Mouse (Mus musculus): Measurements from ENCODE around the gene Gpr150. TPM values are rescaled to one million over a fixed set of nuclear protein-coding genes. Genes with fewer than 3 reads are reported as not detected.
A peak's percentile ranks its signal among the peaks of the same experiment; 100 is the strongest.

Gpr150 gene
- polyA plus RNA-seq (2015; fragmentation: Nextera tagmentation; extraction: Ambion mirVana): 1.8 TPM in 2 replicates

DNA sequence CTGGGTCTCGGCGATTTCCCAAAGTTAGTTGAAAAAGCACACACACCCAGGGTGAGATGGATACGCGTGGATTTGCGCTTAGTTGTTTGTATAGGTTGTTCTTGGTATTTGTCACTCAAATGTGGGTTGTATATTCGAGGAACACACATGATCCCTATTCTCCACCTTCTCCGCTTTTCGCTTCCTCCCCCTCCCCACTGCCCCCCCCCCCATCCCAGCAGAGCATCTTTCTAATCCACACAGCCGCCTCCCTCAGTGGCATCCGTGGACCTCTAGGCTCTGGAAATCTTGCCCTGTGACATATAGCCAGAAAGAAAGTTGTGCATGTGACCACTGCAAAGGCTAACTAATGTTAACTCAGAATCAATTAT, at the start of gene Gpr150:
Gene Gpr150 (minus strand): TSS at position 101 of the 371 bp plus-strand sequence.
- Histone ChIP-seq H3K4me2 (ENCODE audit: low read depth, low read length) (peak within 1 kb of the TSS; percentile 100), H3K9me3 (replicated peaks; ENCODE audit: control insufficient read depth, low read length) (no peaks in the 10 kb centered on the region), H3K27me3 (ENCODE audit: control insufficient read depth, insufficient read depth, low read depth, low read length) (peaks cover 19% of the 10 kb centered on the region), H3K4me3 (ENCODE audit: low read depth, low read length) (peak within 1 kb of the TSS; percentile 70), H3K9ac (ENCODE audit: low read depth, low read length) (peak within 1 kb of the TSS; percentile 59), H3K36me3 (ENCODE audit: control insufficient read depth, insufficient read depth) (no peaks in the 10 kb centered on the region), H3K27ac (ENCODE audit: low read length) (peak within 1 kb of the TSS; percentile 74), H3K4me1 (ENCODE audit: control insufficient read depth, low read depth, low read length) (peaks cover 26% of the 10 kb centered on the region)
- WGBS (ENCODE audit: insufficient replicate concordance): 19% methylated on average over 10 of the region's 10 CpGs
- ATAC-seq (ENCODE audit: low read depth): no peak

DNA sequence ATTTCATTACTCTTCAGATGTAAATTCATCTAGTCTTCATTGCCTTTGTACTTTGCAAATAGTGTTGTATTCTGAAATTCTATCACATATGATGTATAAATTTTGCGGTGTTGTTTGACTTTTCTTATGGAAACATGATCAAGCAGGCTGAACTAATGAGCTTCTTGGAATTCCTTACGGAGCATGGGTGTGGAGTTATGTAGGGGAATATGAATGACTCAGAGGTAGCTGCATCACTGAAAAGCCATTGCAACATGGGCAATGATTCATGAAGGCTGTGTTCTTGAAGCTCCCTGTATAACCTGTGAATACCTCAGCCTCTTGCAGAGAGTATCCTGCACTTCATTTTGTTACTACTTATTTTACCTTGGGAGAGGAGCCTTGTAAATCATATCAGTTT, 45.2 kb upstream of the Gpr150 start:
- Histone ChIP-seq H3K36me3 (ENCODE audit: control insufficient read depth, insufficient read depth) (no peaks in the 10 kb centered on the region), H3K4me3 (ENCODE audit: low read depth, low read length) (no peak overlapping the region), H3K4me2 (ENCODE audit: low read depth, low read length) (no peak overlapping the region), H3K4me1 (ENCODE audit: control insufficient read depth, low read depth, low read length) (no peaks in the 10 kb centered on the region; the same call in 1 of the 2 replicates), H3K9ac (ENCODE audit: low read depth, low read length) (no peak overlapping the region), H3K27ac (ENCODE audit: low read length) (no peak overlapping the region), H3K27me3 (ENCODE audit: control insufficient read depth, insufficient read depth, low read depth, low read length) (no peaks in the 10 kb centered on the region), H3K9me3 (replicated peaks; ENCODE audit: control insufficient read depth, low read length) (no peaks in the 10 kb centered on the region)
- 87% methylated on average over 2 of the region's 2 CpGs for WGBS (ENCODE audit: insufficient replicate concordance)
- ATAC-seq (ENCODE audit: low read depth): no peak

DNA sequence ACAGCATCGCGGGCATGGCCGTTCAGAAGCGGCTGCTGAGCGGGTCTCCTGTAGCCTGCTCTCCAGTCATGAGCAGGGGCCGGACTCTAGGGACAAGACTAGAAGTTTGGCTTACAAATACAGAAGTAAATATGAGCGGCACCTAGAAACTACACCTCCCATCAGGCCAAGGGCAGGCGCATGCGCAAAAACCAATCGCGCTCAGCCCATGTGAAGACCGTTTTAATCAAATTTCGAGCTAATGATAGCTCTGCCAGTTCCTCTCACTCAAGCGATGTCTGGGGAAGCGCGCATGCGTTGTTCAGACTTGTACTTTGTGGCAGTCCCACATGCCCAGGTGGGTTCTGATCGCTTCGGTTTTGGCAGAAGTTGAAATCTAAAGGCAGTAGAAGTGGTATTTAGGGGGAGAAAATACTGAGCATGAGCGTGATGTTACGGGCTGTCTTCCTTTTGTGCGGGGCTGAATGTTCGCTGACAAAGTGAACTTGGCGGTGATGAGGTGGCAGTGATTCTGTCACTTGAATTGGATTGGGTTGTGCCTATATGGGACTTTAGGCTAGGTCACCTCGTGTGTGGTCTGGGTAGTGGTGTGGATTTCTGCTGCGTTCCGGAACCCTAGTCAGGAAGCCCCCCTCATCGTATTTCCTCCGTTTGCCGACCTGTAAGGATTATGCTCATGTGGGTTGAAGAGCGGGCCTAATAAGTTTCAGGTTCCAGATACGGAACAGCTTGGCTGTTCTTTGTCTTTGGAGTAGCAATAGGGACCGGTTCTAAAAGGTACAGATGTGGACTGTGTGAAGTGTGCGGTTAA, 41.9 kb upstream of the Gpr150 start, which contains the start of the genes Arsk and Ttc37:
Gene Arsk (minus strand): TSS at position 168 of the 811 bp plus-strand sequence.
Gene Ttc37 (plus strand): TSS at position 242 of the 811 bp plus-strand sequence.
- peak within 1 kb of the TSS; percentile 80 for H3K9ac ChIP-seq (ENCODE audit: low read depth, low read length)
- H3K4me2 ChIP-seq (ENCODE audit: low read depth, low read length): peak within 1 kb of the TSS; percentile 85
- H3K4me1 ChIP-seq (ENCODE audit: control insufficient read depth, low read depth, low read length): no peaks in the 10 kb centered on the region; the same call in 1 of the 2 replicates
- no peaks in the 10 kb centered on the region for H3K27me3 ChIP-seq (ENCODE audit: control insufficient read depth, insufficient read depth, low read depth, low read length)
- peak within 1 kb of the TSS; percentile 71 for H3K4me3 ChIP-seq (ENCODE audit: low read depth, low read length)
- peak; percentile 96 for ATAC-seq (ENCODE audit: low read depth)
- under 1% methylated on average over 34 of the region's 34 CpGs for WGBS (ENCODE audit: insufficient replicate concordance)
- H3K36me3 ChIP-seq (ENCODE audit: control insufficient read depth, insufficient read depth): no peaks in the 10 kb centered on the region
- no peaks in the 10 kb centered on the region for H3K9me3 ChIP-seq (replicated peaks; ENCODE audit: control insufficient read depth, low read length)
- H3K27ac ChIP-seq (ENCODE audit: low read length): peak within 1 kb of the TSS; percentile 85

- WGBS (ENCODE audit: insufficient replicate concordance): 5% methylated on average over 16 of the region's 16 CpGs
Measured at GRCm38 (mm10) chr13:76098116-76098492, 41.3 kb upstream of the Gpr150 start.

DNA sequence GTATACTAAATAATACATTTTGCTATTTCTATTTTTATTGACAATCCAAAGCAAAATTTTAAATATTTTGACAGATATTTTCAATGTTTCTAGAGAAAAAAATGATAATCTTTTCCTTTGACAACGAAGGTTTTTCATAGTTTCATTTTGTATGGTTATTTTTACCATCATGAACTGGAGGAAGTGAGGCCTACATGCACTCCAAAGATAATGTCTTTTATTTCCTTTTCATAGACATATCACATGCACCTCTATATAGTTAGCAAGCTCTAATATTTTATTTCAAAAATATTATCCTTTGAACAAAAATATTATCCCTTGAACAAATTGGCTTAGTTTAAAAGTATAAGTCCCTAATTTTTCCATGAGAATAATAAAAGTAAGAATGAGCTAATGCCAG, 17.5 kb upstream of the Gpr150 start:
- Histone ChIP-seq H3K9me3 (replicated peaks; ENCODE audit: control insufficient read depth, low read length) (no peaks in the 10 kb centered on the region), H3K4me2 (ENCODE audit: low read depth, low read length) (no peak overlapping the region), H3K9ac (ENCODE audit: low read depth, low read length) (no peak overlapping the region), H3K4me1 (ENCODE audit: control insufficient read depth, low read depth, low read length) (no peaks in the 10 kb centered on the region), H3K4me3 (ENCODE audit: low read depth, low read length) (no peak overlapping the region), H3K36me3 (ENCODE audit: control insufficient read depth, insufficient read depth) (no peaks in the 10 kb centered on the region), H3K27me3 (ENCODE audit: control insufficient read depth, insufficient read depth, low read depth, low read length) (no peaks in the 10 kb centered on the region), H3K27ac (ENCODE audit: low read length) (no peak overlapping the region)
- WGBS (ENCODE audit: insufficient replicate concordance): 24% methylated on average over 1 of the region's 1 CpGs
- ATAC-seq (ENCODE audit: low read depth): no peak

More at GRCm38 (mm10) chr13:76098116-76098492, 41.3 kb upstream of the Gpr150 start:
- H3K9me3 ChIP-seq (replicated peaks; ENCODE audit: control insufficient read depth, low read length): no peaks in the 10 kb centered on the region
- peak overlapping the region; percentile 81 for H3K4me2 ChIP-seq (ENCODE audit: low read depth, low read length)
- peak overlapping the region; percentile 71 for H3K4me3 ChIP-seq (ENCODE audit: low read depth, low read length)
- peak overlapping the region; percentile 80 for H3K9ac ChIP-seq (ENCODE audit: low read depth, low read length)
- H3K27ac ChIP-seq (ENCODE audit: low read length): peak overlapping the region; percentile 85
- ATAC-seq (ENCODE audit: low read depth): peak; percentile 76
- no peaks in the 10 kb centered on the region; the same call in 1 of the 2 replicates for H3K4me1 ChIP-seq (ENCODE audit: control insufficient read depth, low read depth, low read length)
- no peaks in the 10 kb centered on the region for H3K27me3 ChIP-seq (ENCODE audit: control insufficient read depth, insufficient read depth, low read depth, low read length)
- H3K36me3 ChIP-seq (ENCODE audit: control insufficient read depth, insufficient read depth): no peaks in the 10 kb centered on the region

GRCm38 (mm10) chr13:76064363-76064945, 7.7 kb upstream of the Gpr150 start:
- no peaks in the 10 kb centered on the region for H3K27me3 ChIP-seq (ENCODE audit: control insufficient read depth, insufficient read depth, low read depth, low read length)
- no peaks in the 10 kb centered on the region for H3K4me1 ChIP-seq (ENCODE audit: control insufficient read depth, low read depth, low read length)
- ATAC-seq (ENCODE audit: low read depth): no peak
- no peaks in the 10 kb centered on the region for H3K9me3 ChIP-seq (replicated peaks; ENCODE audit: control insufficient read depth, low read length)
- no peak overlapping the region for H3K9ac ChIP-seq (ENCODE audit: low read depth, low read length)
- H3K27ac ChIP-seq (ENCODE audit: low read length): no peak overlapping the region
- H3K4me2 ChIP-seq (ENCODE audit: low read depth, low read length): no peak overlapping the region
- H3K4me3 ChIP-seq (ENCODE audit: low read depth, low read length): no peak overlapping the region
- no peaks in the 10 kb centered on the region; the same call in 1 of the 2 replicates for H3K36me3 ChIP-seq (ENCODE audit: control insufficient read depth, insufficient read depth)
- 79% methylated on average over 13 of the region's 13 CpGs for WGBS (ENCODE audit: insufficient replicate concordance)

DNA sequence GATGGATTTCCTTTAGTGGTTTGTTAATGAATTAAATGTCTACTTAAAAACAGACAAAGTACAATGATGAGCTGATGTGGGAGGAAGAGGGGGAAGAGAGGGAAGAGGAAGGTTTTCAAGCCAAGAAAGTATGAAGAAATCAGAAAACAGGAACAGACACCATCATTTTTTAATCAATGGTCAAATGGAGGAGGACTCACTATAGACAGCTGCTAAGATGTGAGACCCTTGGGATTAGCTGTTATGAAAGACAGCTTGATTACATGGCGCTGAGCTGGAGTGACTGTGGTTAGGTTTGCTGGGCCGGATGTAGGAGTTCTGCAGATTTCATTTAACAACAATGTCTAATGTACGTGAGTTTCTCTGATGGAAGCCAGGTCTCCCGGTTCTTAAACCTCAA, 6.8 kb upstream of the Gpr150 start:
- WGBS (ENCODE audit: insufficient replicate concordance): 78% methylated on average over 4 of the region's 4 CpGs
- no peak overlapping the region for H3K9ac ChIP-seq (ENCODE audit: low read depth, low read length)
- H3K4me2 ChIP-seq (ENCODE audit: low read depth, low read length): no peak overlapping the region
- no peak for ATAC-seq (ENCODE audit: low read depth)
- H3K27ac ChIP-seq (ENCODE audit: low read length): no peak overlapping the region
- H3K27me3 ChIP-seq (ENCODE audit: control insufficient read depth, insufficient read depth, low read depth, low read length): no peaks in the 10 kb centered on the region
- no peak overlapping the region for H3K4me3 ChIP-seq (ENCODE audit: low read depth, low read length)
- H3K4me1 ChIP-seq (ENCODE audit: control insufficient read depth, low read depth, low read length): no peaks in the 10 kb centered on the region
- no peaks in the 10 kb centered on the region for H3K9me3 ChIP-seq (replicated peaks; ENCODE audit: control insufficient read depth, low read length)
- no peaks in the 10 kb centered on the region; the same call in 1 of the 2 replicates for H3K36me3 ChIP-seq (ENCODE audit: control insufficient read depth, insufficient read depth)

DNA sequence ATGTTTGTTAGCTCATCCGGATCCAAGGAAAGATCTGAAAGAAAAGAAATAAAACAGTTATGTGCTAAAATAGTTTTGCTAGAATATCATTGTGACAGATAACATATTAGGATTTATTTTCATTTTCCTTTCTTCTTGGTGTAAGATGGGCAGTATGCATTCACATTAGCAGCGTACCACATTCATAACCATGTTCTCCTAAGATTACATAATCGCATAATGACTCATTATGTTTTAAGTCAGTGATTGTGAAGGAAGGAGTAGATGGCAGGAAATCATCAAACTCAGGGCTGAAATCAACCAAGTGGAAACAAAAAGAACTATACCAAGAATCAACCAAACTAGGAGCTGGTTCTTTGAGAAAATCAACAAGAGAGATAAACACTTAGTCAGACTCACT, 5.8 kb upstream of the Gpr150 start:
- no peak overlapping the region for H3K9ac ChIP-seq (ENCODE audit: low read depth, low read length)
- 77% methylated on average over 3 of the region's 3 CpGs for WGBS (ENCODE audit: insufficient replicate concordance)
- no peak for ATAC-seq (ENCODE audit: low read depth)
- H3K4me3 ChIP-seq (ENCODE audit: low read depth, low read length): no peak overlapping the region
- 0 out of 2 replicates have a peak, but pooled peaks cover under 1% of the 10 kb centered on the region for H3K27me3 ChIP-seq (ENCODE audit: control insufficient read depth, insufficient read depth, low read depth, low read length)
- no peaks in the 10 kb centered on the region; the same call in 1 of the 2 replicates for H3K36me3 ChIP-seq (ENCODE audit: control insufficient read depth, insufficient read depth)
- H3K4me1 ChIP-seq (ENCODE audit: control insufficient read depth, low read depth, low read length): no peaks in the 10 kb centered on the region
- H3K4me2 ChIP-seq (ENCODE audit: low read depth, low read length): no peak overlapping the region
- no peak overlapping the region for H3K27ac ChIP-seq (ENCODE audit: low read length)
- no peaks in the 10 kb centered on the region for H3K9me3 ChIP-seq (replicated peaks; ENCODE audit: control insufficient read depth, low read length)

DNA sequence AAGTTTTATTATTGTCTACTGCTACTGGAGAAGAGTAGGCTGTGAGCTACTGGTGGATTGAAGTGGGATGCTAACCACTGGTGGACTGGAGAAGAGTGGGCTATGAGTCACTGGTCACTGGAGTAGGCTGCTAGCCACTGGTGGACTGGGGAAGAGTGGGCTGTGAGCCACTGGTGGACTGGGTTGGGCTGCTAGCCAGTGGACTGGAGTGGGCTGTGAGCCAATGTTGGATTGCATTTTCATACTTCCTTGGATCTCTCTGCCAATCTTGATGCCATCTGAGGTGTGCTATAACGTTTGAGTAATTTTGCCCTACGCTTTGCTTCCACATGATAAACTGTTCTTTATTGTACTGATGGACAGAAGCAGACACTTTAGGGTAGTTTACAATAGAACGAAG, 5.3 kb upstream of the Gpr150 start:
- no peaks in the 10 kb centered on the region; the same call in 1 of the 2 replicates for H3K4me1 ChIP-seq (ENCODE audit: control insufficient read depth, low read depth, low read length)
- no peak overlapping the region for H3K4me2 ChIP-seq (ENCODE audit: low read depth, low read length)
- no peak overlapping the region for H3K27ac ChIP-seq (ENCODE audit: low read length)
- ATAC-seq (ENCODE audit: low read depth): no peak
- no peak overlapping the region for H3K9ac ChIP-seq (ENCODE audit: low read depth, low read length)
- 0 out of 2 replicates have a peak, but pooled peaks cover 2% of the 10 kb centered on the region for H3K27me3 ChIP-seq (ENCODE audit: control insufficient read depth, insufficient read depth, low read depth, low read length)
- no peak overlapping the region for H3K4me3 ChIP-seq (ENCODE audit: low read depth, low read length)
- H3K36me3 ChIP-seq (ENCODE audit: control insufficient read depth, insufficient read depth): no peaks in the 10 kb centered on the region; the same call in 1 of the 2 replicates
- no peaks in the 10 kb centered on the region for H3K9me3 ChIP-seq (replicated peaks; ENCODE audit: control insufficient read depth, low read length)
- 76% methylated on average over 3 of the region's 3 CpGs for WGBS (ENCODE audit: insufficient replicate concordance)
